Mouse (Mus musculus): ENCODE results near the gene Ubxn6. TPM values are rescaled to one million over a fixed set of nuclear protein-coding genes. Genes with fewer than 3 reads are reported as not detected.
A peak's percentile ranks its signal among the peaks of the same experiment; 100 is the strongest.
"Not testable (repeated sequence)": the region's sequence is repeated elsewhere in the genome, so short reads cannot be mapped to it uniquely, and the experiment has no call there.

The Ubxn6 gene
- polyA plus RNA-seq, 1 experiment from 2014 or later: 38.8 TPM

DNA sequence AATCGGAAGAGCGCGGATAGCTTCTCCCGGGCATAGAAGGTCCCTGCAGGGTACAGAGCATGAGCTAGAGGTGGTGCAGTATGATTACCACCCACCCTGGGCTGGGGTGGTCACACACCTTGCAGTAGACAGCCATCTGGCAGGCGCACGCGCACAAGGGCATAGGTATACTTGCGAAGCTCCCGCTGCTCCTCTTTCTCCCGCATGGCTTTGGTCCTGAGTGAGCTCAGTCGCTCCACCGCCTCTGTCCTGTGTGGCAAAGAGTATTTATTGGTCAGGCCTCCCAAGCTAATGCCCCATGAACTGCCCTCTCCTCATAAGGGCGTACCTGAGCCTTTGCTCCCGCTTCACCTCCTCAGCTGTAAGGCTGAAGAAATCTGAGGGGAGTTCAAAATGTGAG is 5.8 kb downstream of the Ubxn6 start:
- Histone ChIP-seq H3K4me1 (replicated peaks; ENCODE audit: control insufficient read depth, insufficient read depth, low read length) (peaks cover 4% of the 10 kb centered on the region; the same call in 1 of the 2 replicates), H3K9me3 (ENCODE audit: control insufficient read depth, low read length) (no peaks in the 10 kb centered on the region), H3K27ac (ENCODE audit: low read length) (no peak overlapping the region), H3K9ac (ENCODE audit: low read length) (no peak overlapping the region), H3K27me3 (ENCODE audit: control insufficient read depth, insufficient read depth, low read depth, low read length) (no peaks in the 10 kb centered on the region), H3K4me3 (ENCODE audit: low read length) (no peak overlapping the region), H3K36me3 (ENCODE audit: control insufficient read depth, insufficient read depth, low read length) (peaks cover 71% of the 10 kb centered on the region), H3K4me2 (ENCODE audit: low read depth, low read length) (no peak overlapping the region)
- ATAC-seq (ENCODE audit: low read depth): no peak
- 92% methylated on average over 14 of the region's 14 CpGs for whole genome bisulfite sequencing

DNA sequence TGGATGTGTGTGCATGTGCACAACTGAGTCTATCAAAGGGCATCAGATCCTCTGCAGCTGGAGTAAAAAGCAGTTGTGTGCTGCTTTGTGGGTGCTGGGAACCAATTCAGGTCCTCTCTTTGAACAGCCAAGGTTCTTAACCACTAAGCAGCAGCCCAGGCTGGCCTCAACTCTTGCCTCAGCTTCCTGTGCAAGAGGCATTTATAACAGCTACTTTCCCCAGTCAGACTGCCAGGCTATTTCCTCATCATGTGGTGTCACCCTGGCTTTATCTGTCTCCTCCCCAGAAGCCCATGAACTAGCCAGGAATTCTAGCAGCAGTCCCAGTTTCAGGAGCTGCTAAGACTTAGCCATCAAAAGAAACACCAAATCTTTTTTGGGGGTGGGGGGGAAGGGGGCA is 8.4 kb downstream of the Ubxn6 start:
- peaks cover 92% of the 10 kb centered on the region for H3K36me3 ChIP-seq (ENCODE audit: control insufficient read depth, insufficient read depth, low read length)
- no peak overlapping the region for H3K4me3 ChIP-seq (ENCODE audit: low read length)
- H3K27ac ChIP-seq (ENCODE audit: low read length): no peak overlapping the region
- H3K27me3 ChIP-seq (ENCODE audit: control insufficient read depth, insufficient read depth, low read depth, low read length): no peaks in the 10 kb centered on the region
- ATAC-seq (ENCODE audit: low read depth): no peak
- H3K4me1 ChIP-seq (replicated peaks; ENCODE audit: control insufficient read depth, insufficient read depth, low read length): no peaks in the 10 kb centered on the region
- H3K4me2 ChIP-seq (ENCODE audit: low read depth, low read length): no peak overlapping the region
- no peak overlapping the region for H3K9ac ChIP-seq (ENCODE audit: low read length)
- no peaks in the 10 kb centered on the region for H3K9me3 ChIP-seq (ENCODE audit: control insufficient read depth, low read length)

DNA sequence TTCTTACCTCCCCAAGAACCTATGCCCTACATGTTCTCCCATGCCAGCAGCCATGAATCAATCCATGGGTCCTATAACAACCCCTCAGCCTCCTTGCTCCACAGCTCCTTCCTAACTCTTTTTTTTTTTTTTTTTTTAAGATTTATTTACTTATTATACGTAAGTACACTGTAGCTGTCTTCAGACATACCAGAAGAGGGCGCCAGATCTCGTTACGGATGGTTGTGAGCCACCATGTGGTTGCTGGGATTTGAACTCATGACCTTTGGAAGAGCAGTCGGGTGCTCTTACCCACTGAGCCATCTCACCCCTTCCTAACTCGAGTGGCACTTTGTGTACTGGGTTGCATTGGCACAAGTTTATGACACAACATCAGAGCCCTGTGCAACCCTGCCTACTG is 9.1 kb downstream of the Ubxn6 start:
- not testable (repeated sequence) for H3K4me2 ChIP-seq (ENCODE audit: low read depth, low read length); H3K4me1 ChIP-seq (replicated peaks; ENCODE audit: control insufficient read depth, insufficient read depth, low read length); H3K9me3 ChIP-seq (ENCODE audit: control insufficient read depth, low read length); H3K27ac ChIP-seq (ENCODE audit: low read length); H3K27me3 ChIP-seq (ENCODE audit: control insufficient read depth, insufficient read depth, low read depth, low read length); ATAC-seq (ENCODE audit: low read depth); H3K9ac ChIP-seq (ENCODE audit: low read length); H3K4me3 ChIP-seq (ENCODE audit: low read length)
- WGBS: 73% methylated on average over 6 of the region's 6 CpGs
- H3K36me3 ChIP-seq (ENCODE audit: control insufficient read depth, insufficient read depth, low read length): peaks cover 93% of the 10 kb centered on the region

DNA sequence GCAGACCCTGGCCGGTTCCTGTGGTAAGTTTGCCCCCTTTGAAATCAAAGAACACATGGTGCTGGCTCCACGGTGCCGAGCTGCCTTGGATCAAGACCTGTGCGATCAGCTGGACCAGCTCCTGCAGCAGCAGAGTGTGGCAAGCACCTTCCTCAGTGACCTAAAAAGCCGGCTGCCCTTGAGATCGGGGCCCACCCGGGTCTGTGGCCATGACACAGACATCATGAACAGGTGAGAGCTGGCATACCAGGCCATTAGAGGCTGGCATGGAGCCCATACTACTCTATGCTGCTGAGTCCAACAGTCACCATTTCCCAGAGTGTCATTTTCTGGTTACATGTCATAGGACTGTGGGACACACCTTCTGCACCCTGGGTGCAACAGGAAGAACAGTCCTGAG is 12.7 kb downstream of the Ubxn6 start:
- ATAC-seq (ENCODE audit: low read depth): no peak
- Histone ChIP-seq H3K9me3 (ENCODE audit: control insufficient read depth, low read length) (no peaks in the 10 kb centered on the region), H3K36me3 (ENCODE audit: control insufficient read depth, insufficient read depth, low read length) (peaks cover 80% of the 10 kb centered on the region), H3K4me3 (ENCODE audit: low read length) (no peak overlapping the region), H3K4me2 (ENCODE audit: low read depth, low read length) (no peak overlapping the region), H3K9ac (ENCODE audit: low read length) (no peak overlapping the region), H3K27ac (ENCODE audit: low read length) (no peak overlapping the region), H3K4me1 (replicated peaks; ENCODE audit: control insufficient read depth, insufficient read depth, low read length) (no peaks in the 10 kb centered on the region), H3K27me3 (ENCODE audit: control insufficient read depth, insufficient read depth, low read depth, low read length) (no peaks in the 10 kb centered on the region)
- WGBS: 91% methylated on average over 7 of the region's 7 CpGs

DNA sequence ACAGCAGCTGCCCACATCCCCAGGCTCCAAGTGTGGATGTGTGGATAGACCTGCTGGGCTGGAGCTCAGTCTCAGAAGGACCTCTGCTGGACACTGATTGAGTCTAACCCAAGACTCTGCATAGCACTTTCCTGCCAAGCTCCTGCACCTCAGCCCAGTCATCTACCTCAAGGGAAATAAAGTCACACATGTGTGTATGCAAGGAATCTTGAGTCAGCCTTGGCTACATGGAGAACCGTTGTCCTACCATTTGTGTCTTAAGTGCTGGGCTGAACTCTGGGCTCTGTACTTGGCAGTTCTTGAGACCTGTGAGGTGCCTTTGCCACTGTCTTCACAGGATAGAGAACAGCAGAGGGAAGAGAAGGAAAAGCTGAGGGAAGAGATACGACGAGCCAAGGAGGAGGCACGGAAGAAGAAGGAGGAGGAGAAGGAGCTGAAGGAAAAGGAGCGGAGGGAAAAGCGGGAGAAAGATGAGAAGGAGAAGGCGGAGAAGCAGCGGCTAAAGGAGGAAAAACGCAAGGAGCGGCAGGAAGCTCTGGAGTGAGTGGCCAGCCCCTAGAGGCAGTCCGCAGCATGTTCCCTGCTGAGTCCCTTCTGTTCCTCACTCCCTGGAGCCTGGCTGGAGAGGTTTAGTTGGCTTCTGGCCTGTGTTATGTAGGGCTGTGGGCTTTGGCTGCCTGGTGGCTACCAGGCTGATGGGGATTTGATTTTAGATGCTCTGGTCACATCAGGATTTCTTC is 17.3 kb downstream of the Ubxn6 start:
- Histone ChIP-seq H3K9me3 (ENCODE audit: control insufficient read depth, low read length) (no peaks in the 10 kb centered on the region), H3K4me3 (ENCODE audit: low read length) (no peak overlapping the region), H3K4me1 (replicated peaks; ENCODE audit: control insufficient read depth, insufficient read depth, low read length) (no peaks in the 10 kb centered on the region), H3K36me3 (ENCODE audit: control insufficient read depth, insufficient read depth, low read length) (peaks cover 55% of the 10 kb centered on the region), H3K27ac (ENCODE audit: low read length) (no peak overlapping the region), H3K4me2 (ENCODE audit: low read depth, low read length) (no peak overlapping the region), H3K27me3 (ENCODE audit: control insufficient read depth, insufficient read depth, low read depth, low read length) (no peaks in the 10 kb centered on the region), H3K9ac (ENCODE audit: low read length) (no peak overlapping the region)
- WGBS: 82% methylated on average over 11 of the region's 11 CpGs
- ATAC-seq (ENCODE audit: low read depth): no peak

DNA sequence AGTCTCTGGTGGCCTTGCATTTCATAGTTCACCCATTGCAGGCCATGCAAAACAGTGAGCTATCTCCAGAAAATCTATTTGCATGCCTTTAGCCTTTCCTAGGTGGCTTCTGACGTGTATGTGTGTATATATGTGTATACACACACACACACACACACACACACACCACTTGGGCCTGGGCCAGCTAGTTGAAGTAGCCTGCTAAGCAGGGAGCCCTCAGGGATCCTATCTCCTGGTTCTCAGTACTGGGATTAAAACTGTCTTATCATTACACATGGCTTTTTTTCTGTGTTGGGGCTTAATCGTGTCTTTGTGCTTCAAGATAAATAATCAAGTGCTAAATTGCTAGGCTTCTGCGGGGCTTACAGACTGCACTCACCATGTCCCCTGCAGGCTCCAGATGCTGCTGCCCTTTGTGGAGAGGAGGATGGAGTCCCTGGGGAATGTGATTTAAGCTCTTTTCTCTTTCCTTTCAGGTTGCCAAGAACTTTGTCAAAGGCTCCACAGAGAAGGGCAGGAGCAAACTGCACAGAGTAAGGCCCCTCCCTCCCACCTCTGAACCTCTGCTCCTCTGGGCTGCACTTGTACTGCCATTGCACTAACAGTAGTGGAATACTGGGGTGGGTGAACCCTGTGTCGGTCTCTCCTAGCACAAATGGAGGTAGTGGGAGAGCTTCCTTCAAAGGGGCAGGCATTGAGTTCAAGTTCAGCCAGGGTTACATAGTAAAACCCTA is 18.7 kb downstream of the Ubxn6 start:
- H3K4me2 ChIP-seq (ENCODE audit: low read depth, low read length): no peak overlapping the region
- H3K9me3 ChIP-seq (ENCODE audit: control insufficient read depth, low read length): no peaks in the 10 kb centered on the region
- 62% methylated on average over 4 of the region's 4 CpGs for WGBS
- peaks cover 49% of the 10 kb centered on the region for H3K36me3 ChIP-seq (ENCODE audit: control insufficient read depth, insufficient read depth, low read length)
- H3K4me3 ChIP-seq (ENCODE audit: low read length): no peak overlapping the region
- H3K27me3 ChIP-seq (ENCODE audit: control insufficient read depth, insufficient read depth, low read depth, low read length): no peaks in the 10 kb centered on the region
- no peaks in the 10 kb centered on the region for H3K4me1 ChIP-seq (replicated peaks; ENCODE audit: control insufficient read depth, insufficient read depth, low read length)
- H3K9ac ChIP-seq (ENCODE audit: low read length): no peak overlapping the region
- no peak for ATAC-seq (ENCODE audit: low read depth)
- no peak overlapping the region for H3K27ac ChIP-seq (ENCODE audit: low read length)

DNA sequence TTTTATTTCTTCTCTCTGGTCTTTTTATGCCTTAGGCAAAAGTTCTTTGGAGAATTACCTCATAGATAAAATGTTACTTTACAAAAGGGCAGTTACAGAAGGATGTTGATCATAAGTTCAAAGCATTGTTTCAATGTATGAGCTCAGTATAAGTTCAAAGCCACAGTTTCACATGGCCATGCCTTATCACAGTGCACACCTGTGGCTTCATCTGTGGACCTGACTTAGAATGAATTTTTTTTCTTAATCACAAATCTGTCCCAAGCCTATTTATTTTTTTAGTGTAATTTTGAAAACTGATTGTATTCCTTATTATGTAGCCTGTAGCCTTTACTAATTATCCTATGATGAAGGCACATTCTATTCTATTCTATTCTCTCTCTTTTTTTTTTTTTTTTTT is 19.9 kb downstream of the Ubxn6 start:
- Histone ChIP-seq H3K4me1 (replicated peaks; ENCODE audit: control insufficient read depth, insufficient read depth, low read length) (no peaks in the 10 kb centered on the region), H3K36me3 (ENCODE audit: control insufficient read depth, insufficient read depth, low read length) (peaks cover 41% of the 10 kb centered on the region), H3K9me3 (ENCODE audit: control insufficient read depth, low read length) (no peaks in the 10 kb centered on the region), H3K27me3 (ENCODE audit: control insufficient read depth, insufficient read depth, low read depth, low read length) (no peaks in the 10 kb centered on the region), H3K4me3 (ENCODE audit: low read length) (no peak overlapping the region), H3K4me2 (ENCODE audit: low read depth, low read length) (no peak overlapping the region), H3K27ac (ENCODE audit: low read length) (no peak overlapping the region), H3K9ac (ENCODE audit: low read length) (no peak overlapping the region)
- no peak for ATAC-seq (ENCODE audit: low read depth)

DNA sequence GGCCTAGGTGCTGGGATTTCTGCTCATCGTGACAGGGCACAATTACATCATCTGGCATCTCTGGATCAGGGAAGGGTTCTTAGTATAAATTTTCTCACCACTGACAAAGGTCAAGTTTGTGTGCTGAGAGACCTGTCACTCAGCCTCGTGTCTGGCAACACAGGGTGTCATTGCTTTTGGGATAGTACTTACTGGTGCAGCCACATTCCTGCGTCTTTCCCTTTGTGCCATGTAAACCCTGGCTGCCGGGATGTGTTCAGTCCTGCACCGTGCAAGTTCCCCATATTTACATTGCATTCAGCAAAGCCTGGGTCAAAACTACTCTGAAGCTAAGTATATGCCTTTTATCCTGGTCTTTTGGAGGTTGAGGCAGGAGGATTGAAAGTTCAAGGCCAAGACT is 23.5 kb downstream of the Ubxn6 start:
- no peak for ATAC-seq (ENCODE audit: low read depth)
- Histone ChIP-seq H3K4me1 (replicated peaks; ENCODE audit: control insufficient read depth, insufficient read depth, low read length) (no peaks in the 10 kb centered on the region), H3K36me3 (ENCODE audit: control insufficient read depth, insufficient read depth, low read length) (peaks cover 41% of the 10 kb centered on the region), H3K27ac (ENCODE audit: low read length) (no peak overlapping the region), H3K4me2 (ENCODE audit: low read depth, low read length) (no peak overlapping the region), H3K9me3 (ENCODE audit: control insufficient read depth, low read length) (no peaks in the 10 kb centered on the region), H3K27me3 (ENCODE audit: control insufficient read depth, insufficient read depth, low read depth, low read length) (no peaks in the 10 kb centered on the region), H3K4me3 (ENCODE audit: low read length) (no peak overlapping the region), H3K9ac (ENCODE audit: low read length) (no peak overlapping the region)
- WGBS: 69% methylated on average over 5 of the region's 5 CpGs

DNA sequence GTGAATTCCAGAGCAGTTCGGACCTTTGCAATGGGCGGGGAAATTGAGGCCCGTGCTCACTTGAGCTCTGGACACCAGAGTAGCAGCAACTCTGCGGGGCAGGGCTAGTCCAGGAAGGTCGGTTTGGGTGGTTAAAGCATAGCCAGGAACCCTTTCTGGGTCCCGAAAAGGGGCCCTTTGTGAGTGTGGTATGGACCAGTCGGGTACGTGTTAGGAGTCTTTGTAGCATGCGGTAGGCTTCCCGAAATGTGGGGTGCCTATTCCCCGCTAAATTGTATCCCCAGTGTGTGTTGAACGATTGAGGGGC is 34.0 kb downstream of the Ubxn6 start:
- no peaks in the 10 kb centered on the region for H3K27me3 ChIP-seq (ENCODE audit: control insufficient read depth, insufficient read depth, low read depth, low read length)
- peak overlapping the region; percentile 87 for H3K9ac ChIP-seq (ENCODE audit: low read length)
- peak overlapping the region; percentile 86 for H3K4me3 ChIP-seq (ENCODE audit: low read length)
- peak overlapping the region; percentile 87 for H3K27ac ChIP-seq (ENCODE audit: low read length)
- WGBS: 1% methylated on average over 12 of the region's 12 CpGs
- H3K36me3 ChIP-seq (ENCODE audit: control insufficient read depth, insufficient read depth, low read length): peaks cover 6% of the 10 kb centered on the region
- H3K4me1 ChIP-seq (replicated peaks; ENCODE audit: control insufficient read depth, insufficient read depth, low read length): peaks cover 15% of the 10 kb centered on the region
- no peaks in the 10 kb centered on the region for H3K9me3 ChIP-seq (ENCODE audit: control insufficient read depth, low read length)
- no peak for ATAC-seq (ENCODE audit: low read depth)
- H3K4me2 ChIP-seq (ENCODE audit: low read depth, low read length): peak overlapping the region; percentile 87

All from lung, embryonic 16.5 days (tissue).